Mouse (Mus musculus) gastrocnemius, postnatal 36 days (tissue): Measurements from ENCODE around the gene Gm6351. TPM values are rescaled to one million over a fixed set of nuclear protein-coding genes. Genes with fewer than 3 reads are reported as not detected.
"Not testable (repeated sequence)": the region's sequence is repeated elsewhere in the genome, so short reads cannot be mapped to it uniquely, and the experiment has no call there.

Experiments
- DNase-seq, 2 experiments: peaks; one replicate each; pipeline ENCODE4 v3.0.0; 2022
- intact Hi-C: fragments of 180-260 bp; cut with DNase I; formaldehyde crosslinking; loops from one replicate; pipeline ENCODE4 v1.15.1; 2025
- long read RNA-seq, 2 experiments: library from polyadenylated mRNA; stranded (forward); transcript quantifications; one replicate each; pipeline ENCODE4 v2.0.0; 2021
- total RNA-seq, 2 experiments: library from RNA; stranded (reverse); gene quantifications; 2 replicates each; pipeline ENCODE4 v1.2.3; 2021

Gm6351 gene
- not detected for total RNA-seq
- long read RNA-seq, experiment 1, result 0 reads
- long read RNA-seq, experiment 2, result 0 reads

GRCm38 (mm10) chr5:94076085-94076484 is at the start of gene Gm6351:
TSS of gene Gm6351 (plus strand) at chr5:94076385.
- intact Hi-C loops, DNase-seq: not testable (repeated sequence)

DNA sequence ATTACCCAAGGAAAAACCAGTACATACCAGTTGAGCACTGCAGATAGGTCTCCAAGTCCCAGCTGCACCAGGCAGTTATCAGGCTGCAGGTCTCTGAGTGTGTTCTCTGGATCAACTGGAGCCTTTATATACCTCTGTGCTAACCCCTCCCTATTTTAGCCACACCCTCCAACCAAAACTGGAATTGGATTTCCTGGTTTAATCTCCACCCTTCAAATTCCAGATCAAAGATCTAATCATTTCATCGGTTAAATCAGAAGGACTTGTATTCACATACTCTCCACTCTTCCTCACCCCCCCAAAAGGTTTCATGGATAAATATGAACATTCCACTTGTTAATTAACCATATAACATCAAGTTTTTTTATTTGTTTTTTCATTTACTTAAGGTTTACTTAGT is 5.7 kb upstream of the Gm6351 start, which contains the start of gene BC061212:
TSS of gene BC061212 (minus strand) at position 101 of the 400 bp plus-strand sequence.
- intact Hi-C loops, DNase-seq: not testable (repeated sequence)

Other genes starting within 250 kb of the Gm6351 start
- gene Gm7792, start 232.6 kb upstream of the Gm6351 start, total RNA-seq, result not detected
- not detected for gene Gm16429, start 147.3 kb upstream of the Gm6351 start, total RNA-seq
- gene BC061212, start 5.8 kb upstream of the Gm6351 start, total RNA-seq, result not detected
- gene Gm3106, start 141.6 kb downstream of the Gm6351 start, total RNA-seq, result not detected
- not detected for gene A430089I19Rik, start 230.4 kb downstream of the Gm6351 start, total RNA-seq
- not detected for gene Gm6502, start 238.1 kb downstream of the Gm6351 start, total RNA-seq